Mouse (Mus musculus) WW6 (cell line): Measurements from ENCODE around the gene Mpp1.

Experiments
- DNase-seq: peaks from one replicate; pipeline ENCODE4 v3.0.0-alpha.2; 2013; ENCODE audit warnings: low read depth, low spot score

The Mpp1 gene

DNA sequence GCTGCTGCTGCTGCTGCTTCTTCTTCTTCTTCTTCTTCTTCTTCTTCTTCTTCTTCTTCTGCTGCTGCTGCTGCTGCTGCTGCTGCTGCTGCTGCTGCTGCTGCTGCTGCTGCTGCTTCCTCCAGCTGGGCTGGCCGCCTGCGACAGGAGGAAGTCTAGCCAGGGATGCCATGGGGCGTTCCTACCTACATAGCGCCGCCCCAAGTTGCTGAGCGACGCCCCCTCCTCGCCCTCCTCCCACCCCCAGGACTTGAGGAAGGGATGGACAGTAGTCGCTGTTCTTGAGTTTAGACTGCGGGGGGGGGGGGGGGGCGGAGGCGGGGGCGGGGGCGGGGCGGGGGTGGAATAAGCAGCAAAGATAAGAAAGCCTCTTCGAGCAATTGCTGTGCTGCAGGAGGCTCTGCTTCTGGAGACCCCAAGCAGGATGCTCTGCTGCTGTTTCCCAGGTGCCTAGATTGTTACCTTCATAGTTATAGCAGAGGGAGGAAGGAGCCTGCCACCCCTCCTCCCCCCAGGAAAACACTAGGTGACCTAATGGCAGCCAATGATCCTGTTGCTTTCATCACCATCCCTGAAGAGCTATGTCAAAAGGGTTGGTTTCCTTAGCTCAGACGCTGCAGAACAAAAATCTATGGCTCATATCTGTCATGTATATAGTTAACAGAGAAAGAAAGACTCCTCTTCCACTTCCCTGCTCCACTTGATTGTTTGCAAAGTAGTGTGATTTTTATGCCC is 45.9 kb downstream of the Mpp1 start, which contains the start of gene Gab3:
Gene Gab3, minus strand, starts transcription at position 685 of the 735 bp plus-strand sequence.
- no peak for DNase-seq

- DNase-seq: no peak
Observed at GRCm38 (mm10) chrX:75083982-75084773, 46.6 kb downstream of the Mpp1 start.

GRCm38 (mm10) chrX:75082351-75082750 is 48.5 kb downstream of the Mpp1 start:
- no peak for DNase-seq
